Mouse (Mus musculus) MEL-GATA-1-ER (cell line): ENCODE results near the gene Nedd8.

ENCODE experiments used
- DNase-seq: peaks from one replicate; pipeline ENCODE4 v3.0.0-alpha.2; 2012; ENCODE audit warnings: low read depth; ENCODE audit errors: extremely low read depth

The Nedd8 gene

GRCm38 (mm10) chr14:55615876-55616275 lies 56.0 kb downstream of the Nedd8 start:
- no peak for DNase-seq

GRCm38 (mm10) chr14:55614565-55615178 lies 57.3 kb downstream of the Nedd8 start:
- DNase-seq, result peak; percentile 89

GRCm38 (mm10) chr14:55613346-55613745 lies 58.6 kb downstream of the Nedd8 start:
- no peak for DNase-seq
